Mouse (Mus musculus) midbrain, embryonic 16.5 days (tissue): Measurements from ENCODE around the gene Slc16a12. TPM values are rescaled to one million over a fixed set of nuclear protein-coding genes. Genes with fewer than 3 reads are reported as not detected.
"Not testable (repeated sequence)": the region's sequence is repeated elsewhere in the genome, so short reads cannot be mapped to it uniquely, and the experiment has no call there.

Experiments used
- ATAC-seq: fragments of 200-750 bp; cut with Nextera tagmentation; 2 replicates; pipeline ENCODE4 v1.8.0; 2017; ENCODE audit warnings: moderate TSS enrichment
- H3K27ac ChIP-seq: fragments of 300-500 bp; sonication (generic); 2 replicates; pipeline ENCODE4 v1.5.1; 2014; ENCODE audit warnings: mild to moderate bottlenecking, low read length, mixed read lengths
- H3K27me3 ChIP-seq: fragments of 300-500 bp; sonication (generic); 2 replicates; pipeline ENCODE4 v1.6.1; 2014; ENCODE audit warnings: low read depth, low read length, mixed read lengths; ENCODE audit not compliant: control insufficient read depth, insufficient read depth
- H3K36me3 ChIP-seq: fragments of 300-500 bp; sonication (generic); 2 replicates; pipeline ENCODE4 v1.6.1; 2014; ENCODE audit warnings: mild to moderate bottlenecking, low read length, moderate library complexity, mixed read lengths; ENCODE audit not compliant: control insufficient read depth, insufficient read depth
- H3K4me1 ChIP-seq: fragments of 300-500 bp; sonication (generic); 2 replicates; pipeline ENCODE4 v1.6.1; 2014; ENCODE audit warnings: mild to moderate bottlenecking, low read length, mixed read lengths; ENCODE audit not compliant: control insufficient read depth, insufficient read depth
- H3K4me2 ChIP-seq: fragments of 300-500 bp; sonication (generic); 2 replicates; pipeline ENCODE4 v1.6.1; 2014; ENCODE audit warnings: mild to moderate bottlenecking, low read length, mixed read lengths
- H3K4me3 ChIP-seq: fragments of 300-500 bp; sonication (generic); 2 replicates; pipeline ENCODE4 v1.5.1; 2014; ENCODE audit warnings: low read depth, mild to moderate bottlenecking, low read length, moderate library complexity, mixed read lengths
- H3K9ac ChIP-seq: fragments of 300-500 bp; sonication (generic); 2 replicates; pipeline ENCODE4 v1.6.1; 2014; ENCODE audit warnings: low read depth, low read length, mixed read lengths
- H3K9me3 ChIP-seq: fragments of 300-500 bp; sonication (generic); replicated peaks from 2 replicates; pipeline ENCODE4 v1.6.1; 2014; ENCODE audit warnings: mild to moderate bottlenecking, low read length, mixed read lengths; ENCODE audit not compliant: control insufficient read depth, poor library complexity, severe bottlenecking
- WGBS: fragments of 180-500 bp; shearing (Covaris S2); extraction: QIAGEN DNeasy Blood & Tissue Kit; methylation state at CpG from one replicate; pipeline ENCODE4 v1.1.7; 2014; 5-methylcytosine and 5-hydroxymethylcytosine counted together
- polyA plus RNA-seq: library from polyadenylated mRNA; unstranded; fragments of >200 nt; fragmentation: Nextera tagmentation; extraction: Ambion mirVana; gene quantifications from 2 replicates; pipeline ENCODE4 v1.2.1, GENCODE M21; 2015

The Slc16a12 gene
- polyA plus RNA-seq, 1 experiment from 2014 or later, result 3.0 TPM

- no peak overlapping the region for H3K4me2 ChIP-seq
- H3K4me3 ChIP-seq, result no peak overlapping the region
- ATAC-seq, result no peak
- 96% methylated on average over 1 of the region's 1 CpGs for WGBS
- no peak overlapping the region for H3K27ac ChIP-seq
- no peak overlapping the region for H3K9ac ChIP-seq
- H3K36me3 ChIP-seq, result no peaks in the 10 kb centered on the region
- no peaks in the 10 kb centered on the region for H3K4me1 ChIP-seq
- no peaks in the 10 kb centered on the region for H3K9me3 ChIP-seq
- H3K27me3 ChIP-seq, result no peaks in the 10 kb centered on the region
Observed at GRCm38 (mm10) chr19:34755680-34756079, 8.6 kb upstream of the Slc16a12 start.

GRCm38 (mm10) chr19:34753243-34753642, 6.2 kb upstream of the Slc16a12 start:
- Histone ChIP-seq H3K4me1 (no peaks in the 10 kb centered on the region), H3K4me3 (no peak overlapping the region), H3K4me2 (no peak overlapping the region), H3K27ac (no peak overlapping the region), H3K27me3 (no peaks in the 10 kb centered on the region), H3K36me3 (no peaks in the 10 kb centered on the region), H3K9me3 (no peaks in the 10 kb centered on the region), H3K9ac (no peak overlapping the region)
- 82% methylated on average over 5 of the region's 5 CpGs for WGBS
- ATAC-seq, result no peak

- Histone ChIP-seq H3K4me1 (no peaks in the 10 kb centered on the region), H3K9ac (no peak overlapping the region), H3K27ac (no peak overlapping the region), H3K36me3 (no peaks in the 10 kb centered on the region), H3K4me3 (no peak overlapping the region), H3K4me2 (no peak overlapping the region), H3K9me3 (no peaks in the 10 kb centered on the region), H3K27me3 (no peaks in the 10 kb centered on the region)
- no peak for ATAC-seq
- 84% methylated on average over 3 of the region's 3 CpGs for WGBS
Observed at GRCm38 (mm10) chr19:34752391-34753092, 5.5 kb upstream of the Slc16a12 start.

GRCm38 (mm10) chr19:34751150-34751549, 4.1 kb upstream of the Slc16a12 start:
- Histone ChIP-seq H3K4me1 (peaks cover 6% of the 10 kb centered on the region; the same call in 1 of the 2 replicates), H3K27ac (no peak overlapping the region), H3K4me3 (no peak overlapping the region), H3K27me3 (no peaks in the 10 kb centered on the region), H3K9ac (no peak overlapping the region), H3K9me3 (no peaks in the 10 kb centered on the region), H3K36me3 (no peaks in the 10 kb centered on the region), H3K4me2 (no peak overlapping the region)
- 80% methylated on average over 4 of the region's 4 CpGs for WGBS
- no peak for ATAC-seq

- no peak overlapping the region for H3K27ac ChIP-seq
- H3K27me3 ChIP-seq, result no peaks in the 10 kb centered on the region
- H3K4me1 ChIP-seq, result peaks cover 8% of the 10 kb centered on the region; the same call in 1 of the 2 replicates
- 45% methylated on average over 2 of the region's 2 CpGs for WGBS
- no peak for ATAC-seq
- no peaks in the 10 kb centered on the region for H3K36me3 ChIP-seq
- no peak overlapping the region for H3K9ac ChIP-seq
- H3K4me3 ChIP-seq, result no peak overlapping the region
- H3K4me2 ChIP-seq, result no peak overlapping the region
- no peaks in the 10 kb centered on the region for H3K9me3 ChIP-seq
Observed at GRCm38 (mm10) chr19:34748992-34749391, 1.9 kb upstream of the Slc16a12 start.

- H3K27me3 ChIP-seq, H3K36me3 ChIP-seq, ATAC-seq, H3K9ac ChIP-seq, H3K4me2 ChIP-seq, H3K4me3 ChIP-seq, H3K4me1 ChIP-seq, H3K27ac ChIP-seq, H3K9me3 ChIP-seq: not testable (repeated sequence)
- WGBS, result 95% methylated on average over 6 of the region's 6 CpGs
Observed at GRCm38 (mm10) chr19:34747969-34748368, 880 bp upstream of the Slc16a12 start.

GRCm38 (mm10) chr19:34746201-34746600, 888 bp downstream of the Slc16a12 start:
- ATAC-seq, result 0 out of 2 replicates have a peak, but pooled peaks have one; percentile 30
- Histone ChIP-seq H3K9ac (peak overlapping the region; percentile 68; the same call in 1 of the 2 replicates), H3K4me3 (peak overlapping the region; percentile 67), H3K27ac (no peak overlapping the region), H3K4me1 (peaks cover 8% of the 10 kb centered on the region; the same call in 1 of the 2 replicates), H3K36me3 (no peaks in the 10 kb centered on the region), H3K27me3 (no peaks in the 10 kb centered on the region), H3K4me2 (peak overlapping the region; percentile 99), H3K9me3 (no peaks in the 10 kb centered on the region)
- WGBS, result 14% methylated on average over 9 of the region's 9 CpGs

GRCm38 (mm10) chr19:34745012-34745411, 2.1 kb downstream of the Slc16a12 start:
- no peak overlapping the region for H3K4me2 ChIP-seq
- no peak overlapping the region for H3K4me3 ChIP-seq
- no peaks in the 10 kb centered on the region for H3K9me3 ChIP-seq
- ATAC-seq, result no peak
- no peaks in the 10 kb centered on the region for H3K36me3 ChIP-seq
- WGBS, result 79% methylated on average over 8 of the region's 8 CpGs
- no peaks in the 10 kb centered on the region for H3K27me3 ChIP-seq
- H3K27ac ChIP-seq, result no peak overlapping the region
- H3K9ac ChIP-seq, result no peak overlapping the region
- peaks cover 8% of the 10 kb centered on the region; the same call in 1 of the 2 replicates for H3K4me1 ChIP-seq

- Histone ChIP-seq H3K9ac (no peak overlapping the region), H3K36me3 (no peaks in the 10 kb centered on the region), H3K27me3 (no peaks in the 10 kb centered on the region), H3K27ac (no peak overlapping the region), H3K4me1 (no peaks in the 10 kb centered on the region), H3K9me3 (0 out of 2 replicates have a peak, but pooled peaks cover 2% of the 10 kb centered on the region), H3K4me2 (no peak overlapping the region), H3K4me3 (no peak overlapping the region)
- WGBS, result 74% methylated on average over 3 of the region's 3 CpGs
- ATAC-seq, result no peak
Observed at GRCm38 (mm10) chr19:34737916-34738315, 9.2 kb downstream of the Slc16a12 start.
